Mouse (Mus musculus) kidney, adult 2 months (tissue): ENCODE data around the gene Tango6.
A peak's percentile ranks its signal among the peaks of the same experiment; 100 is the strongest.

Experiments used
- CTCF ChIP-seq: fragments of 200-500 bp; conservative IDR thresholded peaks from 2 replicates; pipeline ENCODE4 v1.5.1; 2011; ENCODE audit warnings: low read depth, mild to moderate bottlenecking, control low read depth, low read length, moderate library complexity, mixed read lengths; ENCODE audit not compliant: insufficient read depth, insufficient read length
- POLR2A ChIP-seq: fragments of 200-500 bp; IDR thresholded peaks from one replicate; pipeline ENCODE4 v1.6.1; 2011; ENCODE audit warnings: low read depth, low read length, control low read depth

GRCm38 (mm10) chr8:106699588-106699987 is 16.7 kb downstream of the Tango6 start:
- TF ChIP-seq CTCF (peak; percentile 79), POLR2A (no peak)
